32 mouse cellular contexts compared by ENCODE assay signal in genomic region chr1:192601206-192601605, GRCm38 (mm10).
"Had no signal": no experiment of that assay in that cellular context is flagged by ENCODE, and none has a peak within 500 bp of the region (broad histone marks: within the 10 kb centered on the region; RNA-seq: fewer than 3 reads in every experiment).

No protein-coding gene starts in this region.

- H3K4me3 ChIP-seq: limb, embryonic 10.5 days; limb, embryonic 12.5 days; limb, embryonic 13.5 days; limb, embryonic 15.5 days; liver, embryonic 12.5 days; liver, embryonic 13.5 days; liver, embryonic 15.5 days; lung, embryonic 15.5 days; megakaryocyte, embryonic 14.5 days; midbrain, embryonic 10.5 days; midbrain, embryonic 12.5 days; midbrain, embryonic 13.5 days; midbrain, embryonic 15.5 days; myocyte; neural tube, embryonic 12.5 days had no signal

- H3K36me3 ChIP-seq: limb, embryonic 10.5 days; limb, embryonic 12.5 days; limb, embryonic 13.5 days; limb, embryonic 15.5 days; liver, embryonic 12.5 days; liver, embryonic 13.5 days; liver, embryonic 15.5 days; lung, embryonic 15.5 days; midbrain, embryonic 10.5 days; midbrain, embryonic 12.5 days; midbrain, embryonic 13.5 days; midbrain, embryonic 15.5 days; neural tube, embryonic 12.5 days had no signal

- H3K4me1 ChIP-seq: liver, embryonic 12.5 days; liver, embryonic 13.5 days; liver, embryonic 15.5 days; lung, embryonic 15.5 days had no signal

- H3K4me2 ChIP-seq: limb, embryonic 12.5 days; limb, embryonic 13.5 days; limb, embryonic 15.5 days; liver, embryonic 11.5 days; liver, embryonic 12.5 days; liver, embryonic 13.5 days; liver, embryonic 15.5 days; lung, embryonic 14.5 days; lung, embryonic 15.5 days; midbrain, embryonic 11.5 days; midbrain, embryonic 12.5 days; midbrain, embryonic 13.5 days; midbrain, embryonic 15.5 days; neural tube, embryonic 12.5 days had no signal

- H3K9ac ChIP-seq: limb, embryonic 12.5 days; limb, embryonic 13.5 days; limb, embryonic 15.5 days; liver, embryonic 12.5 days; liver, embryonic 13.5 days; liver, embryonic 14.5 days; liver, embryonic 15.5 days; liver, postnatal 0 days; lung, embryonic 14.5 days; lung, embryonic 15.5 days; midbrain, embryonic 12.5 days; midbrain, embryonic 13.5 days; midbrain, embryonic 15.5 days; neural tube, embryonic 12.5 days had no signal

- H3K27me3 ChIP-seq: limb, embryonic 12.5 days; limb, embryonic 13.5 days; limb, embryonic 15.5 days; liver, embryonic 13.5 days; liver, embryonic 15.5 days; lung, embryonic 15.5 days; midbrain, embryonic 12.5 days; midbrain, embryonic 13.5 days; midbrain, embryonic 15.5 days; neural tube, embryonic 12.5 days had no signal

- DNase-seq: left cerebral cortex, postnatal 4 days; liver; liver, embryonic 13.5 days; liver, postnatal 0 days; lung, adult 18-20 months; lung, adult 2 months; lung, embryonic 14.5 days; lung, postnatal 10 days; lung, postnatal 14 days; lung, postnatal 36 days; lung, postnatal 4 days; midbrain, embryonic 14.5 days had no signal

- H3K27ac ChIP-seq: limb, embryonic 10.5 days; limb, embryonic 12.5 days; limb, embryonic 13.5 days; limb, embryonic 15.5 days; liver, embryonic 12.5 days; liver, embryonic 13.5 days; liver, embryonic 14.5 days; liver, embryonic 15.5 days; lung, embryonic 15.5 days; macrophage; midbrain, embryonic 10.5 days; midbrain, embryonic 12.5 days; midbrain, embryonic 13.5 days; midbrain, embryonic 15.5 days; neural tube, embryonic 12.5 days had no signal

- ATAC-seq: liver, embryonic 12.5 days; liver, postnatal 0 days; lung, postnatal 0 days; midbrain, embryonic 13.5 days; midbrain, embryonic 15.5 days; midbrain, embryonic 16.5 days had no signal

- H3K9me3 ChIP-seq: limb, embryonic 10.5 days; limb, embryonic 12.5 days; limb, embryonic 13.5 days; limb, embryonic 15.5 days; liver, embryonic 12.5 days; liver, embryonic 13.5 days; liver, embryonic 15.5 days; lung, embryonic 15.5 days; megakaryocyte, embryonic 14.5 days; midbrain, embryonic 10.5 days; midbrain, embryonic 12.5 days; midbrain, embryonic 13.5 days; midbrain, embryonic 15.5 days; neural tube, embryonic 12.5 days had no signal
